Mouse (Mus musculus) liver, postnatal 0 days (tissue): ENCODE data around the gene Tmem150b.

ENCODE experiments used
- CTCF ChIP-seq: sonication (generic); IDR thresholded peaks from 2 replicates; pipeline ENCODE4 v1.5.1; 2016; ENCODE audit warnings: antibody characterized with exemption, low read depth
- EP300 ChIP-seq: IDR thresholded peaks from 2 replicates; pipeline ENCODE4 v1.6.1; 2016; ENCODE audit warnings: antibody characterized with exemption, low read depth, mild to moderate bottlenecking

- TF ChIP-seq CTCF (no peak), EP300 (no peak)
These were observed 22.7 kb downstream of the Tmem150b start for GRCm38 (mm10) chr7:4702334-4702733.
